Mouse (Mus musculus): ENCODE results near the gene Naip6. TPM values are rescaled to one million over a fixed set of nuclear protein-coding genes. Genes with fewer than 3 reads are reported as not detected.
"Not testable (repeated sequence)": the region's sequence is repeated elsewhere in the genome, so short reads cannot be mapped to it uniquely, and the experiment has no call there.

Gene Naip6
- polyA plus RNA-seq, 2 experiments: 0.28 to 0.77 TPM

- not testable (repeated sequence) for ATAC-seq (ENCODE audit: insufficient read depth); H3K9ac ChIP-seq (replicated peaks); H3K9me3 ChIP-seq (ENCODE audit: control insufficient read depth, low read length); H3K27me3 ChIP-seq (ENCODE audit: control insufficient read depth, insufficient read depth, low read length); H3K27ac ChIP-seq; H3K4me1 ChIP-seq (replicated peaks; ENCODE audit: control insufficient read depth in 2 of 2, insufficient read depth in 2 of 2, low read length in 1 of 2); H3K4me2 ChIP-seq (ENCODE audit: low read depth); H3K36me3 ChIP-seq (replicated peaks; ENCODE audit: control insufficient read depth, insufficient read depth, low read depth); DNase-seq (ENCODE audit: low read depth in 3 of 3, low spot score in 3 of 3)
- 59% methylated on average over 4 of the region's 4 CpGs for WGBS (ENCODE audit: insufficient replicate concordance)
- H3K4me3 ChIP-seq (ENCODE audit: insufficient read depth in 1 of 2, low read depth in 2 of 2, low read length in 2 of 2): peak within 1 kb of the TSS; percentile 8 to 14; a peak in 1 of 4 replicates
Measured at GRCm38 (mm10) chr13:100246223-100246622, 71.3 kb downstream of the Naip6 start, which contains the start of gene Naip5. Gene Naip5 (minus strand): TSS chr13:100246323.

GRCm38 (mm10) chr13:100243702-100244101 is 73.8 kb downstream of the Naip6 start:
- ATAC-seq (ENCODE audit: insufficient read depth) (no peak), DNase-seq (ENCODE audit: low read depth in 3 of 3, low spot score in 3 of 3) (no peak)

More at GRCm38 (mm10) chr13:100243702-100244101, 73.8 kb downstream of the Naip6 start:
- Histone ChIP-seq H3K27ac (no peak overlapping the region), H3K27me3 (ENCODE audit: control insufficient read depth, insufficient read depth, low read length) (no peaks in the 10 kb centered on the region), H3K36me3 (replicated peaks; ENCODE audit: control insufficient read depth, insufficient read depth, low read depth) (no peaks in the 10 kb centered on the region), H3K4me3 (ENCODE audit: insufficient read depth in 1 of 2, low read depth in 2 of 2, low read length in 2 of 2) (no peak overlapping the region), H3K4me1 (replicated peaks; ENCODE audit: control insufficient read depth in 2 of 2, insufficient read depth in 2 of 2, low read length in 1 of 2) (no peaks in the 10 kb centered on the region), H3K9me3 (ENCODE audit: control insufficient read depth, low read length) (no peaks in the 10 kb centered on the region), H3K4me2 (ENCODE audit: low read depth) (no peak overlapping the region), H3K9ac (replicated peaks) (no peak overlapping the region)
- TF ChIP-seq EP300 (IDR thresholded peaks at IDR 0.05; ENCODE audit: low read depth): no peak
- TF ChIP-seq CTCF (IDR thresholded peaks at IDR 0.05; ENCODE audit: low read depth): no peak

Other genes with a start within 250 kb of the Naip6 start
- 3.4 and 5.4 TPM in 2 replicates for gene Bdp1, start 213.6 kb downstream of the Naip6 start, polyA plus RNA-seq (2012; rRNA removed)
- 7.8 and 8.7 TPM in 2 replicates for gene Bdp1, start 213.6 kb downstream of the Naip6 start, polyA plus RNA-seq (2014; fragmentation: Nextera tagmentation; extraction: Ambion mirVana)
- 4.3 and 8.9 TPM in 2 replicates for gene Serf1, start 209.7 kb downstream of the Naip6 start, polyA plus RNA-seq (2012; rRNA removed)
- gene Serf1, start 209.7 kb downstream of the Naip6 start, polyA plus RNA-seq (2014; fragmentation: Nextera tagmentation; extraction: Ambion mirVana): 20.2 and 21.7 TPM in 2 replicates
- 17.4 and 26.2 TPM in 2 replicates for gene Smn1, start 192.8 kb downstream of the Naip6 start, polyA plus RNA-seq (2012; rRNA removed)
- gene Smn1, start 192.8 kb downstream of the Naip6 start, polyA plus RNA-seq (2014; fragmentation: Nextera tagmentation; extraction: Ambion mirVana): 22.8 and 23.5 TPM in 2 replicates
- gene Naip2, start 115.6 kb downstream of the Naip6 start, polyA plus RNA-seq (2012; rRNA removed): 1.2 and 1.9 TPM in 2 replicates
- 2.0 and 2.6 TPM in 2 replicates for gene Naip2, start 115.6 kb downstream of the Naip6 start, polyA plus RNA-seq (2014; fragmentation: Nextera tagmentation; extraction: Ambion mirVana)
- 0.69 and 0.95 TPM in 2 replicates for gene Naip5, start 71.4 kb downstream of the Naip6 start, polyA plus RNA-seq (2012; rRNA removed)
- 0.34 and 0.48 TPM in 2 replicates for gene Naip5, start 71.4 kb downstream of the Naip6 start, polyA plus RNA-seq (2014; fragmentation: Nextera tagmentation; extraction: Ambion mirVana)
- gene Naip1, start 135.2 kb upstream of the Naip6 start, polyA plus RNA-seq (2012; rRNA removed): 0.01 TPM in 2 replicates
- not detected in 2 replicates for gene Naip1, start 135.2 kb upstream of the Naip6 start, polyA plus RNA-seq (2014; fragmentation: Nextera tagmentation; extraction: Ambion mirVana)
- gene Gtf2h2, start 174.9 kb upstream of the Naip6 start, polyA plus RNA-seq (2012; rRNA removed): 18.5 and 26.3 TPM in 2 replicates
- gene Gtf2h2, start 174.9 kb upstream of the Naip6 start, polyA plus RNA-seq (2014; fragmentation: Nextera tagmentation; extraction: Ambion mirVana): 25.1 and 28.2 TPM in 2 replicates
- 2.1 and 2.4 TPM in 2 replicates for gene Ocln, start 235.0 kb upstream of the Naip6 start, polyA plus RNA-seq (2012; rRNA removed)
- 4.8 and 5.9 TPM in 2 replicates for gene Ocln, start 235.0 kb upstream of the Naip6 start, polyA plus RNA-seq (2014; fragmentation: Nextera tagmentation; extraction: Ambion mirVana)

Data from liver, embryonic 14.5 days (tissue).